Comparison of ENCODE assay signal across 21 mouse cellular contexts in the genomic region with DNA sequence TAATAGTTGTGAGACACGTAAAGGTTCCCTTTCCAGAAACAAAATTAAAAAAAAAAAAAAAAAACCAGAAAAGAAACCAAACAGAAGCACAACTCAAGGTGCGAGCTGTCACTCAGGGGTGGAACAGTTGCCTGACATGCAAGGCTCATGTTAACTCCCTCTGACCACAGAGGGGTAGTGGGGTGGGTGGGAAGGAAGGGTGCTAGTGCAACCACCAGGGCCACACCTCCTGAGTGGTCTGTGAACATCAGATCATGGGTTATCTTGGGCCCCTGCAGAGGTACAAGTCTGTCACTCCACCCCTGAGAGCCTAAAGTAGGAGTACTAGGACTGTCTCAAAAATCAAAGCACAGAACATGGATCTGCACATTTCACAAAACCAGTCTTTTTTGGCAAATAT.
DNase-seq lines count a peak whose midpoint lies in the region; ATAC-seq and TF ChIP-seq lines count a peak whose summit lies in the region.
"Had no signal": no experiment of that assay in that cellular context is flagged by ENCODE, and none has a peak within 500 bp of the region (broad histone marks: within the 10 kb centered on the region; RNA-seq: fewer than 3 reads in every experiment).

No protein-coding gene starts in this region.

- no peak overlapping the region for H3K27ac ChIP-seq in liver, postnatal 0 days (ENCODE audit: low read depth)
- H3K27ac ChIP-seq in liver, embryonic 12.5 days: no peak overlapping the region
- H3K27ac ChIP-seq: embryonic facial prominence, embryonic 10.5 days; heart, adult 2 months; heart, embryonic 15.5 days; hindbrain, embryonic 10.5 days; hindbrain, embryonic 14.5 days had no signal

- TF ChIP-seq CTCF in liver, postnatal 0 days (IDR thresholded peaks at IDR 0.05; ENCODE audit: low read depth): no peak

- H3K4me1 ChIP-seq in liver, postnatal 0 days (ENCODE audit: insufficient read depth): peaks cover 6% of the 10 kb centered on the region
- peaks cover 24% of the 10 kb centered on the region for H3K4me1 ChIP-seq in liver, embryonic 12.5 days

- H3K9me3 ChIP-seq in liver, postnatal 0 days (ENCODE audit: low read length): no peaks in the 10 kb centered on the region
- H3K9me3 ChIP-seq in liver, embryonic 12.5 days (replicated peaks): no peaks in the 10 kb centered on the region
- H3K9me3 ChIP-seq: embryonic facial prominence, embryonic 10.5 days; heart, embryonic 15.5 days; hindbrain, embryonic 10.5 days had no signal

- no peak overlapping the region for H3K4me3 ChIP-seq in liver, postnatal 0 days (ENCODE audit: low read depth, low read length)
- no peak overlapping the region for H3K4me3 ChIP-seq in liver, embryonic 12.5 days
- H3K4me3 ChIP-seq: embryonic facial prominence, embryonic 10.5 days; heart, adult 2 months; heart, embryonic 15.5 days; hindbrain, embryonic 10.5 days had no signal

- DNase-seq in liver: peak; percentile 21
- DNase-seq in liver, postnatal 0 days: no peak
- no peak for DNase-seq in layer of hippocampus, adult 8-10 months (ENCODE audit: low spot score in 2 of 2)
- DNase-seq in ovary, adult 18-20 months (ENCODE audit: low spot score): no peak
- DNase-seq in lung, adult 18-20 months: no peak
- DNase-seq: adrenal gland, postnatal 14 days; cerebellum, adult 18-20 months; cerebellum, adult 9-11 months; cerebellum, postnatal 36 days; heart, adult 2 months; heart, postnatal 14 days had no signal

- no peak for ATAC-seq in liver, postnatal 0 days
- ATAC-seq in liver, embryonic 12.5 days: peak; percentile 63; the same call in 1 of the 2 replicates
- ATAC-seq in megakaryocyte progenitor cell, adult 5-6 weeks (replicated peaks; ENCODE audit: poor library complexity): peak; percentile 50
- ATAC-seq: activated CD4-positive, CD25-positive, alpha-beta regulatory T cell, adult 4 months; forebrain, embryonic 14.5 days; Patski had no signal

- no peak overlapping the region for H3K4me2 ChIP-seq in liver, postnatal 0 days (ENCODE audit: low read depth, low read length)
- no peak overlapping the region for H3K4me2 ChIP-seq in liver, embryonic 12.5 days
- H3K4me2 ChIP-seq: heart, embryonic 11.5 days; heart, embryonic 15.5 days; hindbrain, embryonic 14.5 days had no signal

- H3K36me3 ChIP-seq in liver, postnatal 0 days (replicated peaks; ENCODE audit: insufficient read depth, low read length): no peaks in the 10 kb centered on the region
- H3K36me3 ChIP-seq in liver, embryonic 12.5 days: no peaks in the 10 kb centered on the region
- H3K36me3 ChIP-seq: heart, embryonic 15.5 days; hindbrain, embryonic 10.5 days had no signal

- no peak overlapping the region for H3K9ac ChIP-seq in liver, postnatal 0 days (replicated peaks)
- H3K9ac ChIP-seq in liver, embryonic 12.5 days: no peak overlapping the region
- H3K9ac ChIP-seq: heart, embryonic 15.5 days; hindbrain, embryonic 14.5 days had no signal

- no peak for TF ChIP-seq EP300 in liver, postnatal 0 days (IDR thresholded peaks at IDR 0.05; ENCODE audit: low read depth)

- 53% methylated on average over 2 of the region's 2 CpGs for WGBS in liver, postnatal 0 days (ENCODE audit: insufficient replicate concordance)
- 30% methylated on average over 2 of the region's 2 CpGs for WGBS in liver, embryonic 12.5 days (ENCODE audit: insufficient replicate concordance)

- no peaks in the 10 kb centered on the region for H3K27me3 ChIP-seq in liver, postnatal 0 days (ENCODE audit: insufficient read depth, low read length)
- no peaks in the 10 kb centered on the region for H3K27me3 ChIP-seq in liver, embryonic 12.5 days (replicated peaks)
- H3K27me3 ChIP-seq: heart, embryonic 15.5 days; Patski had no signal
